Mouse (Mus musculus) right cerebral cortex, adult 2 months (tissue): ENCODE data around the gene a.

Source experiments
- DNase-seq, 2 experiments: peaks; one replicate each; pipeline ENCODE4 v3.0.0; 2021 to 2022; ENCODE audit warnings: low spot score in 2 of 2

a gene

DNA sequence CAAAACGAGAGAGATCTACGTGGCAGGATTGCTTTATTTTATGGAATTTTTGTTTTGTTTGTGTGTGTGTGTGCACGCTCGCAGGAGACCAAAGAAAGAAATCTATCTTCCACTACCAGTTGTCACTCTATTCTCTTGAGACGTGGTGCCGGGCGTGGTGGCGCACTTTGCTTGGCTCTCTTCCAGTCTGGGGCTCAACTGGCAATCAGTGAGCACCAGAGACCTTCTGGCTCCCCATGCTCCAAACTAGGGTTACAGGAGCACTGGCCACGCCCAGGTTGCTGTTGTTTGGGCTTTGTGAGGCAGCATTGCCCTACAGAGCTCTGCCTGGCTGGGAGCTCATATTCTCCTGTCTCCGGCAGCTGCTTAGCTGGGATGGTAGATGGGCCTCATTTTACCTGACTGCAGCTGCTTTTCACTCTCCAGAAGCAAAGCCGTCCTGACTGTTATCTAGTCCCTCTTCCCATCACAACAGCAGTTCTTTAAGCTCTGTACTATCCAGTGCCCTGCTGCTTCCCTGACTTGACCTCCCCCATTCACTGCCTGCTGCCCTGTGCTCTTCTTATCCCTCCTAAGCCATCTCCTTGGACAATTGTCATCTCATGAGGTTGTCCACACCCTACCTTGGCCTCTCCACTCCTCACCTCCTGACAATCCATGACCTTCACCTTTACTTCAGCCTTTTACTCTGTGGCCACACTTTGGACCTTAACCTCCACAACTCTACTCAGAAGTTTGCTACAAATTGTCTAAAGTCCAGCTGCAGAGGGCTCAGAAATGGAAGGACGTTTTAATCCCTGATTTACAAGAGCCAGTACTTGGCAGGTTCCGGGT, 299.9 kb downstream of the a start:
- no peak for DNase-seq

DNA sequence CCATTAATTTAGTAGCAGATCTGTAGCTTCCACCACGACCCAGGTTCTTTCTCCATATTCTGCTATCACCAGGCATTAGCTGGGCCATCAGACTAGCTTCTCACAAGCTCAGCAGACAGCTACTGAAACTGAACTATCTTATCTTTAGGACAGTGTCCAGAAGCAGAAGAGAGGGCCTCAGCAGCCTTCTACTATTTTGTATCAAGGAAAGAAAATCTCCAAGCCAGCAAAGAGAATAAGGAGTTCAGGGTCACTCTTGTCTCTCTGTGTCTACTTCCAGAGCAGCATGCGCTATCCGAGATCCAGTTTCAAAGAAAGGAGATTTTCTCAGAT, 300.5 kb downstream of the a start:
- no peak for DNase-seq

DNA sequence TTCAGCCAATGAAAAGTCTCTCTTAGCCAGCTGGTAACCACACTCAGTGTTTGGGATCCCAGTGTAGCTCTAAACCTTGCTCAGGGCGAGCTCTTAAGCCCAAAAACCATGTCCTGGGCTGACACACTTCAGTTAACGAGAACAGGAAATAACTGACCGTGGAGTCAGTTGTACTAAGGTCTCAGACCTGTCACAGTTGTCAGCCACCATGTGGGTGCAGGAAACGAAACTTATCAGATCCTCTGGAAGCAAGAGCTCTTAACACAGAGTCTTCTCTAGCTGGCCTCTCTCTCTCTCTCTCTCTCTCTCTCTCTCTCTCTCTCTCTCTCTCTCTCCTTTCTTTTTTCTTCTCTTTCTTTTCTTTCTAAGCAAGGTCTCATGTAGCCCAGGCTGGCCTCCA, 302.2 kb downstream of the a start:
- no peak for DNase-seq

DNA sequence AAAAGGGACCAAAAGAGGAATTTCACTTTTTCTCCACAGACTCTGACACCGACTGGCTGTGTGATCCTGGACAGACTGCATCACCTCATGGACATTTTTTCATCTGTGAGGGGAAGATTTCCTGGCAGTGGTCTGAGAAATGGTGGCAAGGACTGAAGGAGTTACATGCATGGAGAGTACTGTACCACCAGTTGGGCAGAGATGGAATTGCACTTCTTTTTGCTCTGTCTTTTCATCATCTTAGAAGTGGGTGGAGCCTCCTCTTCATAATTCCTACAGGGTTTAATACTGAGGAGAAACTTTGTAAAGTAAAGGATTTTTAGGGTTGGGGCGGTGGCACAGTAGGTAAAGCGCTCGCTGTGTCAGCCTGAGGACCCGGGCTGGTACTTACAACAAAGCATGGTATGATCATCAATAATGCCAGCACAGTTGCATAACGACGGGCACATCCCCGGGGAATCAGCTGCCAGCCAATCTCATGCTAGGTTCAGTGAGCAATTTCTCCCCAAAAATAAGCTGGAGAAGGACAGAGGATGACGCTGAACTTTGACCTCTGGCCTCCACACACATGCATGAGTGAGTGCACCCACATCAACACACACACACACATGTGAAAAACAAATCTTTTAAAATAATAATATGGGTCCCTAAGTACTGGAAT, 307.6 kb downstream of the a start:
- no peak for DNase-seq

DNA sequence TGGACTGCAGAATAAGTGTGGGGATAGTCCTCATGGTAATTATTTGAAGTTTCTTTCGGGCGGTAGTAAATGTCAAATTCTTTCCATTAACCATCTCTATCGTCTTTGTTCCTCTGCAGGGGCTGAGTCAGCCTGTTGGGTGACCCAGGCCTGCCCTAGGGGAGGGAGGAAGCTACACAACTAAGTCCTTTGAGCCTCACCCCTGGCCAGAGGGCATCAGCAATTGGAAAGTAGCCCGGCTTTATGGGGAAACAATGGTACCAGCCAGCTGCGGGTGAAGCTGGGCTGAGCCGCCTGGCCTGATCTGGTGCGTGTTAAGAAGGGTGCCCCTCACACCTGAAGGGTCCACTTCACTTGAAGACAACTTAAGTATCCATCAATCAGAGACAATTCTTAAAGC, 308.2 kb downstream of the a start:
- DNase-seq, result no peak

DNA sequence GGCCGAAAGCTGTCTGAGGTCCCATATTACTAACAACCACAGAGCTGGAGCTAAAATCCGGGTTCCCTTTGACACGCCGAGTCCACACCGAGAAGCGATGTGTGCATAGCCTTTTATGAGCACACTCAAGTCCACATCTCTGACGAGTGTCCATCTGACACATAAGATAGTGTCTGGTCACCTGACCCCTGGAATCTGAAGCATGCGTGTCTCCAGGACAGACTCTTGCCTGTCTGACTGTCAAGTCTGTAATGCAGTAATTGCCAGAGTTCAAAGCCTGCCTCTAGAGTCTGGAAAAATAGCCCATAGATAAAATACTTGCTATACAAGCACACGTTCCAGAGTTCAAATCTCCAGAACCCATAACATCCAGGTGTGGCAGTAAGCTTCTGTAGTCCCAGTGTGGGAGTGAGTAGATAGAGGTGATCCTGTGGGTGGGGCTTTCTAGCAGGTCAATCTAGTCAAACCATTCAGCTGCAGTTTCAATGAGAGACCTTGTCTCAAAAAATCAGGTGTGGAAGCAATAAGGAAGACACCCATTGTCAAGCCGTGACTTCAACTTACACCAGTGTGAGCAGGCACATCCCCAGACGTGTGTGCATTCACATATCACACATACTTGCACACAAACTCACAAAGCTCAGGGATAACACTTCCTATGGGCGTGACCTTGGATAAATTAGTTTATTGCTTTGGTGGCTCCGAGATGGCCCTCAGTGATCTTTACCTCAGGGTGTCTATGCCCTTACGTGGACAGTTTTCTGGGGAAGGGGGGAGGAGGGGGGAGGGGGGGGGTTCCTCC, 309.0 kb downstream of the a start:
- no peak for DNase-seq
